Mouse (Mus musculus) adrenal gland, adult 2 months (tissue): ENCODE data around the gene Hmg20b. TPM values are rescaled to one million over a fixed set of nuclear protein-coding genes. Genes with fewer than 3 reads are reported as not detected.

Source experiments
- DNase-seq: peaks from one replicate; pipeline ENCODE4 v3.0.0; 2021
- microRNA-seq, 2 experiments: library from miRNA; unstranded; fragments of <30 nt; microRNA quantifications; one replicate each; pipeline ENCODE4 v1.2.0; 2021
- polyA plus RNA-seq: library from polyadenylated mRNA; depleted of rRNA; stranded (reverse); fragments of >200 nt; gene quantifications from 2 replicates; pipeline ENCODE4 v1.2.3, GENCODE M21; 2012; rRNA removed
- total RNA-seq, 2 experiments: library from RNA; stranded (reverse); gene quantifications; 2 replicates each; pipeline ENCODE4 v1.2.3; 2021

Hmg20b gene
- total and polyA plus RNA-seq, 3 experiments, result 81.6 to 280 (median 89.9) TPM

GRCm38 (mm10) chr10:81305663-81306062, 44.6 kb downstream of the Hmg20b start:
- DNase-seq, result no peak

GRCm38 (mm10) chr10:81304597-81305238, 45.6 kb downstream of the Hmg20b start:
- peak; percentile 43 for DNase-seq

GRCm38 (mm10) chr10:81303761-81304160, 46.5 kb downstream of the Hmg20b start:
- no peak for DNase-seq

GRCm38 (mm10) chr10:81303258-81303657, 47.0 kb downstream of the Hmg20b start:
- no peak for DNase-seq

GRCm38 (mm10) chr10:81302781-81303218, 47.5 kb downstream of the Hmg20b start:
- peak; percentile 37 for DNase-seq

GRCm38 (mm10) chr10:81302288-81302687, 48.0 kb downstream of the Hmg20b start:
- peak; percentile 40 for DNase-seq

GRCm38 (mm10) chr10:81301321-81301720, 49.0 kb downstream of the Hmg20b start:
- DNase-seq, result no peak

- no peak for DNase-seq
These were observed 49.9 kb downstream of the Hmg20b start for GRCm38 (mm10) chr10:81300352-81300907.

GRCm38 (mm10) chr10:81299585-81300351, 50.5 kb downstream of the Hmg20b start:
- no peak for DNase-seq

- no peak for DNase-seq
These were observed 51.7 kb downstream of the Hmg20b start for GRCm38 (mm10) chr10:81298369-81299100.

- peak; percentile 71 for DNase-seq
These were observed 52.4 kb downstream of the Hmg20b start for GRCm38 (mm10) chr10:81297845-81298244.

- no peak for DNase-seq
These were observed 53.0 kb downstream of the Hmg20b start for GRCm38 (mm10) chr10:81297246-81297645.

Small RNA genes lying within 50 kb of the gene (microRNA-seq; reads per million reads assigned to microRNA genes)
- gene Mir6913, result 0.22 to 0.41 reads per million in 2 experiments

Other genes with a start within 250 kb of the Hmg20b start
Only the 30 nearest of the 32 such genes appear.
- gene Zbtb7a, start 215.3 kb downstream of the Hmg20b start, total RNA-seq, result 10 to 100 TPM; 62.9 to 80.9 TPM
- 150 and 158 TPM in 2 replicates for gene Zbtb7a, start 215.3 kb downstream of the Hmg20b start, polyA plus RNA-seq
- 10 to 100 TPM; 27.3 to 29.8 TPM for gene Pias4, start 182.6 kb downstream of the Hmg20b start, total RNA-seq
- 41.4 and 48.6 TPM in 2 replicates for gene Pias4, start 182.6 kb downstream of the Hmg20b start, polyA plus RNA-seq
- gene Eef2, start 173.8 kb downstream of the Hmg20b start, total RNA-seq, result 1,000 to 10,000 TPM; 1,393 to 1,508 TPM
- gene Eef2, start 173.8 kb downstream of the Hmg20b start, polyA plus RNA-seq, result 1,342 and 1,424 TPM in 2 replicates
- 10 to 100 TPM; 74.6 to 76.7 TPM for gene Dapk3, start 167.5 kb downstream of the Hmg20b start, total RNA-seq
- gene Dapk3, start 167.5 kb downstream of the Hmg20b start, polyA plus RNA-seq, result 100 and 127 TPM in 2 replicates
- gene 4930442H23Rik, start 166.6 kb downstream of the Hmg20b start, total RNA-seq, result not detected
- gene 4930442H23Rik, start 166.6 kb downstream of the Hmg20b start, polyA plus RNA-seq, result 0.12 TPM in 1 of 2 replicates, not detected in the other
- gene Nmrk2, start 148.4 kb downstream of the Hmg20b start, total RNA-seq, result not detected
- not detected in 2 replicates for gene Nmrk2, start 148.4 kb downstream of the Hmg20b start, polyA plus RNA-seq
- gene Atcay, start 119.6 kb downstream of the Hmg20b start, total RNA-seq, result 1 to 10 TPM; 2.4 to 3.8 TPM
- gene Atcay, start 119.6 kb downstream of the Hmg20b start, polyA plus RNA-seq, result 1.4 and 1.6 TPM in 2 replicates
- gene Zfr2, start 117.3 kb downstream of the Hmg20b start, total RNA-seq, result 10 to 100 TPM; 12.6 to 14.1 TPM
- 38.7 and 47.5 TPM in 2 replicates for gene Zfr2, start 117.3 kb downstream of the Hmg20b start, polyA plus RNA-seq
- under 1 TPM; 0.69 to 0.73 TPM for gene Matk, start 97.5 kb downstream of the Hmg20b start, total RNA-seq
- 0.86 and 1.0 TPM in 2 replicates for gene Matk, start 97.5 kb downstream of the Hmg20b start, polyA plus RNA-seq
- 100 to 1,000 TPM; 123 to 131 TPM for gene Mrpl54, start 83.5 kb downstream of the Hmg20b start, total RNA-seq
- gene Mrpl54, start 83.5 kb downstream of the Hmg20b start, polyA plus RNA-seq, result 193 and 221 TPM in 2 replicates
- 100 to 1,000 TPM in 1 of 2 experiments, 10 to 100 TPM in 1; 83.5 to 121 TPM for gene Apba3, start 83.5 kb downstream of the Hmg20b start, total RNA-seq
- 165 and 188 TPM in 2 replicates for gene Apba3, start 83.5 kb downstream of the Hmg20b start, polyA plus RNA-seq
- gene Tjp3, start 58.9 kb downstream of the Hmg20b start, total RNA-seq, result under 1 TPM; 0.41 to 0.92 TPM
- 0.52 and 0.72 TPM in 2 replicates for gene Tjp3, start 58.9 kb downstream of the Hmg20b start, polyA plus RNA-seq
- gene Pip5k1c, start 57.5 kb downstream of the Hmg20b start, total RNA-seq, result 10 to 100 TPM; 34.3 to 44.6 TPM
- gene Pip5k1c, start 57.5 kb downstream of the Hmg20b start, polyA plus RNA-seq, result 71.0 and 72.8 TPM in 2 replicates
- 10 to 100 TPM; 32.6 to 40.3 TPM for gene Cactin, start 29.4 kb downstream of the Hmg20b start, total RNA-seq
- 35.5 and 37.4 TPM in 2 replicates for gene Cactin, start 29.4 kb downstream of the Hmg20b start, polyA plus RNA-seq
- gene Tbxa2r, start 21.7 kb downstream of the Hmg20b start, total RNA-seq, result 10 to 100 TPM; 33.2 to 45.4 TPM
- gene Tbxa2r, start 21.7 kb downstream of the Hmg20b start, polyA plus RNA-seq, result 137 and 154 TPM in 2 replicates
- gene Gipc3, start 7.2 kb downstream of the Hmg20b start, total RNA-seq, result 10 to 100 TPM in 1 of 2 experiments, 1 to 10 TPM in 1; 2.9 to 10.3 TPM
- 2.8 and 3.2 TPM in 2 replicates for gene Gipc3, start 7.2 kb downstream of the Hmg20b start, polyA plus RNA-seq
- 10 to 100 TPM; 15.3 to 16.5 TPM for gene Mfsd12, start 7.0 kb upstream of the Hmg20b start, total RNA-seq
- 69.3 and 77.4 TPM in 2 replicates for gene Mfsd12, start 7.0 kb upstream of the Hmg20b start, polyA plus RNA-seq
- 1 to 10 TPM; 1.2 to 3.6 TPM for gene 4930404N11Rik, start 15.3 kb upstream of the Hmg20b start, total RNA-seq
- gene 4930404N11Rik, start 15.3 kb upstream of the Hmg20b start, polyA plus RNA-seq, result 9.7 and 12.4 TPM in 2 replicates
- 10 to 100 TPM; 40.7 to 45.0 TPM for gene Fzr1, start 28.0 kb upstream of the Hmg20b start, total RNA-seq
- 95.6 and 103 TPM in 2 replicates for gene Fzr1, start 28.0 kb upstream of the Hmg20b start, polyA plus RNA-seq
- 10 to 100 TPM; 39.6 to 54.3 TPM for gene Dohh, start 33.9 kb upstream of the Hmg20b start, total RNA-seq
- 125 and 132 TPM in 2 replicates for gene Dohh, start 33.9 kb upstream of the Hmg20b start, polyA plus RNA-seq
- gene Gm48551, start 34.0 kb upstream of the Hmg20b start, total RNA-seq, result 1 to 10 TPM; 1.8 to 2.5 TPM
- gene Gm48551, start 34.0 kb upstream of the Hmg20b start, polyA plus RNA-seq, result 2.9 and 6.7 TPM in 2 replicates
- 1 to 10 TPM in 1 of 2 experiments, not detected in 1; 1.4 TPM for gene Gm48552, start 38.5 kb upstream of the Hmg20b start, total RNA-seq
- 2.5 and 4.4 TPM in 2 replicates for gene Gm48552, start 38.5 kb upstream of the Hmg20b start, polyA plus RNA-seq
- 1 to 10 TPM; 1.4 to 1.6 TPM for gene Smim24, start 42.6 kb upstream of the Hmg20b start, total RNA-seq
- 4.5 and 5.4 TPM in 2 replicates for gene Smim24, start 42.6 kb upstream of the Hmg20b start, polyA plus RNA-seq
- 100 to 1,000 TPM in 1 of 2 experiments, 10 to 100 TPM in 1; 80.8 to 126 TPM for gene Nfic, start 105.2 kb upstream of the Hmg20b start, total RNA-seq
- gene Nfic, start 105.2 kb upstream of the Hmg20b start, polyA plus RNA-seq, result 142 and 171 TPM in 2 replicates
- under 1 TPM; 0.55 to 0.78 TPM for gene Celf5, start 132.2 kb upstream of the Hmg20b start, total RNA-seq
- 1.4 and 2.2 TPM in 2 replicates for gene Celf5, start 132.2 kb upstream of the Hmg20b start, polyA plus RNA-seq
- 100 to 1,000 TPM; 111 to 123 TPM for gene Ncln, start 145.9 kb upstream of the Hmg20b start, total RNA-seq
- 562 and 856 TPM in 2 replicates for gene Ncln, start 145.9 kb upstream of the Hmg20b start, polyA plus RNA-seq
- gene S1pr4, start 149.7 kb upstream of the Hmg20b start, total RNA-seq, result 1 to 10 TPM in 1 of 2 experiments, under 1 TPM in 1; 0.98 to 1.6 TPM
- 3.5 and 3.6 TPM in 2 replicates for gene S1pr4, start 149.7 kb upstream of the Hmg20b start, polyA plus RNA-seq
- 1 to 10 TPM; 1.1 to 2.2 TPM for gene Gna15, start 173.7 kb upstream of the Hmg20b start, total RNA-seq
- 1.4 and 1.9 TPM in 2 replicates for gene Gna15, start 173.7 kb upstream of the Hmg20b start, polyA plus RNA-seq
- 10 to 100 TPM; 76.6 to 86.0 TPM for gene Gna11, start 194.7 kb upstream of the Hmg20b start, total RNA-seq
- gene Gna11, start 194.7 kb upstream of the Hmg20b start, polyA plus RNA-seq, result 122 and 124 TPM in 2 replicates
- 1,000 to 10,000 TPM; 1,028 to 1,195 TPM for gene Aes, start 209.0 kb upstream of the Hmg20b start, total RNA-seq
- 3,784 and 4,442 TPM in 2 replicates for gene Aes, start 209.0 kb upstream of the Hmg20b start, polyA plus RNA-seq